Mouse (Mus musculus): ENCODE results near the gene Pla2g5. TPM values are rescaled to one million over a fixed set of nuclear protein-coding genes. Genes with fewer than 3 reads are reported as not detected.
"Not testable (repeated sequence)": the region's sequence is repeated elsewhere in the genome, so short reads cannot be mapped to it uniquely, and the experiment has no call there.

The Pla2g5 gene
- polyA plus RNA-seq, 2 experiments: not detected

DNA sequence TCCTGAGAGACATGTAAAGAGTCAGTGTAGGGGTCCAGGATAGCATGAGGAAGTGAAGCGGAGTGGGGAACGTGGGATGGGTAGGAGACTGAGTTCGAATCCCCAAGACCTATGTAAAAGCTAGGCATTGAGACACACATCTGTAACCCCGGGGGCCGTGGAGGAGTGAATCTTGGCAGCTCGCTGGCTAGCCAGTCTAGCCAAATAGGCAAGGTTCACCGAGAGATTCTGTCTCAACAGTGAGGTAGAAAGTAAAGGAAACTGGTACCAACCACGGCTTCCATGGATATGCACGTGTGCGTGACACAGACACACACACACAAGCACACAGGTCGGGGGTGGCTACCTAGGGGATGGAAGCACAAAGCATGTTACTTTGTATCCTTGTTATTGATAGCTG lies 16.5 kb upstream of the Pla2g5 start:
- Histone ChIP-seq H3K27me3 (ENCODE audit: control insufficient read depth, insufficient read depth, low read length) (no peaks in the 10 kb centered on the region; the same call in 1 of the 2 replicates), H3K9ac (replicated peaks) (no peak overlapping the region), H3K9me3 (ENCODE audit: control insufficient read depth, low read length) (no peaks in the 10 kb centered on the region), H3K36me3 (replicated peaks; ENCODE audit: control insufficient read depth, insufficient read depth, low read depth) (no peaks in the 10 kb centered on the region), H3K4me2 (ENCODE audit: low read depth) (no peak overlapping the region), H3K4me1 (replicated peaks; ENCODE audit: control insufficient read depth in 2 of 2, insufficient read depth in 2 of 2, low read length in 1 of 2) (no peaks in the 10 kb centered on the region), H3K27ac (no peak overlapping the region), H3K4me3 (ENCODE audit: insufficient read depth in 1 of 2, low read depth in 2 of 2, low read length in 2 of 2) (no peak overlapping the region)
- WGBS (ENCODE audit: insufficient replicate concordance): 67% methylated on average over 11 of the region's 11 CpGs
- DNase-seq (ENCODE audit: low read depth in 3 of 3, low spot score in 3 of 3): no peak
- TF ChIP-seq CTCF (IDR thresholded peaks at IDR 0.05; ENCODE audit: low read depth) (no peak), EP300 (IDR thresholded peaks at IDR 0.05; ENCODE audit: low read depth) (no peak)
- no peak for ATAC-seq (ENCODE audit: insufficient read depth)

DNA sequence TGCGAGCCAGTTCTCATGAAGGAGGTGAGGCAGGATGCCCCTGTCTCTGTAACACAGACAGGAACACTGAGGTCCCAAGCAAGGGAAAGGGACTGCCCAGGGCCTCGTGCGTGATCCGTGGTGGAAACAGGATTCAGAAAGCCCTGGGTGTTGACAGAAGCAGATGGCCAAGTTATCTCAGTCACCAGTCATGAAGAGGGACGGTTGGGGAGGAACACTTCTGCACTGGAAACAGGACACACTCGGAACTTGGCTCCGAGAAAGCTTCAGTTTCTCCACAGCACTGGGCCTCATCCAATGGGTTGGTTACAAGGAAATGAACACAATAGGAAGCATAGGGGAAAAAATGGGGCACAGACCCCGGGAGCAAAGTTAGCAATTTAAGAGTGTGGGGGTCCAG lies 15.5 kb upstream of the Pla2g5 start:
- Histone ChIP-seq H3K9ac (replicated peaks) (no peak overlapping the region), H3K4me2 (ENCODE audit: low read depth) (no peak overlapping the region), H3K27ac (no peak overlapping the region), H3K36me3 (replicated peaks; ENCODE audit: control insufficient read depth, insufficient read depth, low read depth) (no peaks in the 10 kb centered on the region), H3K4me1 (replicated peaks; ENCODE audit: control insufficient read depth in 2 of 2, insufficient read depth in 2 of 2, low read length in 1 of 2) (no peaks in the 10 kb centered on the region), H3K4me3 (ENCODE audit: insufficient read depth in 1 of 2, low read depth in 2 of 2, low read length in 2 of 2) (no peak overlapping the region), H3K9me3 (ENCODE audit: control insufficient read depth, low read length) (no peaks in the 10 kb centered on the region), H3K27me3 (ENCODE audit: control insufficient read depth, insufficient read depth, low read length) (no peaks in the 10 kb centered on the region; the same call in 1 of the 2 replicates)
- TF ChIP-seq EP300 (IDR thresholded peaks at IDR 0.05; ENCODE audit: low read depth) (no peak), CTCF (IDR thresholded peaks at IDR 0.05; ENCODE audit: low read depth) (no peak)
- 45% methylated on average over 8 of the region's 8 CpGs for WGBS (ENCODE audit: insufficient replicate concordance)
- ATAC-seq (ENCODE audit: insufficient read depth): no peak
- no peak for DNase-seq (ENCODE audit: low read depth in 3 of 3, low spot score in 3 of 3)

DNA sequence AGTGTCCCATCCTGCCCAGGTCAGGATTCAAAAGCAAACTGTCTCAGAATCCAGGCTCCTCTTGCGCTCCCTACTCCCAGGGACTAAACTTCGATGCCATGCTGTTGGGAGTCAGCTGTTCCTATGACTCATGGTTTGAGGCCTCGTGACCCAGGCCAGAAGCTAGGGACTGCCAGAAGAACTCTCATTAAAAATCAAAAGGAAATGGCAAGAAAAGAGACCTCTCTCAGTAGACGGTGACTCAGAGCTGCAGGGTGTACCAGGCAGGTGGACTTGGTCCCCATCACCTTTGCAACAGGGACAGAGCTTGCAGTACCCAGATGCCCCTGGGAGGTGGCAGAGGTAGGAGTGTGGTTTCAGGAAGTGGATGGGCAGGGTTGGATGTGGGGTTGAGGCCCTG lies 14.4 kb upstream of the Pla2g5 start, which contains the start of gene Pla2g2e:
Gene Pla2g2e, plus strand, starts transcription at position 212 of the 400 bp plus-strand sequence.
- Histone ChIP-seq H3K4me3 (ENCODE audit: insufficient read depth in 1 of 2, low read depth in 2 of 2, low read length in 2 of 2) (no peak within 1 kb of the TSS), H3K9me3 (ENCODE audit: control insufficient read depth, low read length) (no peaks in the 10 kb centered on the region), H3K27ac (no peak within 1 kb of the TSS), H3K27me3 (ENCODE audit: control insufficient read depth, insufficient read depth, low read length) (no peaks in the 10 kb centered on the region; the same call in 1 of the 2 replicates), H3K4me1 (replicated peaks; ENCODE audit: control insufficient read depth in 2 of 2, insufficient read depth in 2 of 2, low read length in 1 of 2) (no peaks in the 10 kb centered on the region), H3K36me3 (replicated peaks; ENCODE audit: control insufficient read depth, insufficient read depth, low read depth) (no peaks in the 10 kb centered on the region), H3K4me2 (ENCODE audit: low read depth) (no peak within 1 kb of the TSS), H3K9ac (replicated peaks) (no peak within 1 kb of the TSS)
- DNase-seq (ENCODE audit: low read depth in 3 of 3, low spot score in 3 of 3): no peak
- ATAC-seq (ENCODE audit: insufficient read depth): no peak
- 57% methylated on average over 4 of the region's 4 CpGs for WGBS (ENCODE audit: insufficient replicate concordance)
- no peak for TF ChIP-seq CTCF (IDR thresholded peaks at IDR 0.05; ENCODE audit: low read depth)
- no peak for TF ChIP-seq EP300 (IDR thresholded peaks at IDR 0.05; ENCODE audit: low read depth)

GRCm38 (mm10) chr4:138875986-138876385 lies 12.7 kb upstream of the Pla2g5 start:
- no peaks in the 10 kb centered on the region for H3K4me1 ChIP-seq (replicated peaks; ENCODE audit: control insufficient read depth in 2 of 2, insufficient read depth in 2 of 2, low read length in 1 of 2)
- H3K27ac ChIP-seq: no peak overlapping the region
- TF ChIP-seq EP300 (IDR thresholded peaks at IDR 0.05; ENCODE audit: low read depth) (no peak), CTCF (IDR thresholded peaks at IDR 0.05; ENCODE audit: low read depth) (no peak)
- no peak overlapping the region for H3K4me2 ChIP-seq (ENCODE audit: low read depth)
- ATAC-seq (ENCODE audit: insufficient read depth): no peak
- no peak overlapping the region for H3K4me3 ChIP-seq (ENCODE audit: insufficient read depth in 1 of 2, low read depth in 2 of 2, low read length in 2 of 2)
- no peak for DNase-seq (ENCODE audit: low read depth in 3 of 3, low spot score in 3 of 3)
- H3K27me3 ChIP-seq (ENCODE audit: control insufficient read depth, insufficient read depth, low read length): no peaks in the 10 kb centered on the region
- no peak overlapping the region for H3K9ac ChIP-seq (replicated peaks)
- WGBS (ENCODE audit: insufficient replicate concordance): 72% methylated on average over 2 of the region's 2 CpGs
- H3K9me3 ChIP-seq (ENCODE audit: control insufficient read depth, low read length): no peaks in the 10 kb centered on the region
- H3K36me3 ChIP-seq (replicated peaks; ENCODE audit: control insufficient read depth, insufficient read depth, low read depth): no peaks in the 10 kb centered on the region

- H3K9ac ChIP-seq (replicated peaks); H3K36me3 ChIP-seq (replicated peaks; ENCODE audit: control insufficient read depth, insufficient read depth, low read depth); ATAC-seq (ENCODE audit: insufficient read depth); H3K4me2 ChIP-seq (ENCODE audit: low read depth); H3K9me3 ChIP-seq (ENCODE audit: control insufficient read depth, low read length); H3K4me3 ChIP-seq (ENCODE audit: insufficient read depth in 1 of 2, low read depth in 2 of 2, low read length in 2 of 2); H3K27me3 ChIP-seq (ENCODE audit: control insufficient read depth, insufficient read depth, low read length); H3K4me1 ChIP-seq (replicated peaks; ENCODE audit: control insufficient read depth in 2 of 2, insufficient read depth in 2 of 2, low read length in 1 of 2); H3K27ac ChIP-seq; DNase-seq (ENCODE audit: low read depth in 3 of 3, low spot score in 3 of 3): not testable (repeated sequence)
- 72% methylated on average over 2 of the region's 2 CpGs for WGBS (ENCODE audit: insufficient replicate concordance)
These were observed 12.0 kb upstream of the Pla2g5 start for GRCm38 (mm10) chr4:138875275-138875674.

All from liver, embryonic 14.5 days (tissue).